Mouse (Mus musculus): ENCODE measurements at regions not wholly inside any gene's neighbourhood (a gene's known extent, or its start where the extent isn't known, plus 50 kb on each side); places are given as distances from the start of the nearest gene placed in this dataset.
"Not testable (repeated sequence)": the region's sequence is repeated elsewhere in the genome, so short reads cannot be mapped to it uniquely, and the experiment has no call there.

GRCm38 (mm10) chr10:62055408-62055807, 76.5 kb upstream of the Col13a1 start:
- Histone ChIP-seq H3K4me3 (ENCODE audit: insufficient read depth, low read length) (no peak overlapping the region), H3K4me1 (ENCODE audit: control insufficient read depth, insufficient read depth, low read length) (no peaks in the 10 kb centered on the region), H3K27ac (ENCODE audit: insufficient read depth, low read depth, low read length) (no peak overlapping the region)
- no peak for TF ChIP-seq POLR2A (IDR thresholded peaks at IDR 0.05; ENCODE audit: borderline replicate concordance, low read depth, low read length)
- TF ChIP-seq CTCF (IDR thresholded peaks at IDR 0.05; ENCODE audit: low read depth, low read length): peak; percentile 60

- TF ChIP-seq CTCF (IDR thresholded peaks at IDR 0.05; ENCODE audit: low read depth, low read length) (no peak), POLR2A (IDR thresholded peaks at IDR 0.05; ENCODE audit: borderline replicate concordance, low read depth, low read length) (no peak)
- no peaks in the 10 kb centered on the region for H3K4me1 ChIP-seq (ENCODE audit: control insufficient read depth, insufficient read depth, low read length)
- H3K27ac ChIP-seq (ENCODE audit: insufficient read depth, low read depth, low read length): no peak overlapping the region
- no peak overlapping the region for H3K4me3 ChIP-seq (ENCODE audit: insufficient read depth, low read length)
Observed at GRCm38 (mm10) chr10:62049782-62050192, 70.9 kb upstream of the Col13a1 start.

GRCm38 (mm10) chr10:62044408-62044807, 65.5 kb upstream of the Col13a1 start:
- TF ChIP-seq CTCF (IDR thresholded peaks at IDR 0.05; ENCODE audit: low read depth, low read length) (no peak), POLR2A (IDR thresholded peaks at IDR 0.05; ENCODE audit: borderline replicate concordance, low read depth, low read length) (no peak)
- Histone ChIP-seq H3K4me3 (ENCODE audit: insufficient read depth, low read length) (no peak overlapping the region), H3K4me1 (ENCODE audit: control insufficient read depth, insufficient read depth, low read length) (no peaks in the 10 kb centered on the region), H3K27ac (ENCODE audit: insufficient read depth, low read depth, low read length) (no peak overlapping the region)

GRCm38 (mm10) chr10:62039915-62040314, 61.0 kb upstream of the Col13a1 start:
- no peak overlapping the region for H3K27ac ChIP-seq (ENCODE audit: insufficient read depth, low read depth, low read length)

GRCm38 (mm10) chr10:62038656-62039055, 59.7 kb upstream of the Col13a1 start:
- no peaks in the 10 kb centered on the region for H3K4me1 ChIP-seq (ENCODE audit: control insufficient read depth, insufficient read depth, low read length)
- no peak overlapping the region for H3K4me3 ChIP-seq (ENCODE audit: insufficient read depth, low read length)
- TF ChIP-seq CTCF (IDR thresholded peaks at IDR 0.05; ENCODE audit: low read depth, low read length) (no peak), POLR2A (IDR thresholded peaks at IDR 0.05; ENCODE audit: borderline replicate concordance, low read depth, low read length) (no peak)
- no peak overlapping the region for H3K27ac ChIP-seq (ENCODE audit: insufficient read depth, low read depth, low read length)

More at GRCm38 (mm10) chr10:62039915-62040314, 61.0 kb upstream of the Col13a1 start:
- Histone ChIP-seq H3K4me3 (ENCODE audit: insufficient read depth, low read length) (no peak overlapping the region), H3K4me1 (ENCODE audit: control insufficient read depth, insufficient read depth, low read length) (no peaks in the 10 kb centered on the region)
- TF ChIP-seq CTCF (IDR thresholded peaks at IDR 0.05; ENCODE audit: low read depth, low read length) (no peak), POLR2A (IDR thresholded peaks at IDR 0.05; ENCODE audit: borderline replicate concordance, low read depth, low read length) (no peak)

DNA sequence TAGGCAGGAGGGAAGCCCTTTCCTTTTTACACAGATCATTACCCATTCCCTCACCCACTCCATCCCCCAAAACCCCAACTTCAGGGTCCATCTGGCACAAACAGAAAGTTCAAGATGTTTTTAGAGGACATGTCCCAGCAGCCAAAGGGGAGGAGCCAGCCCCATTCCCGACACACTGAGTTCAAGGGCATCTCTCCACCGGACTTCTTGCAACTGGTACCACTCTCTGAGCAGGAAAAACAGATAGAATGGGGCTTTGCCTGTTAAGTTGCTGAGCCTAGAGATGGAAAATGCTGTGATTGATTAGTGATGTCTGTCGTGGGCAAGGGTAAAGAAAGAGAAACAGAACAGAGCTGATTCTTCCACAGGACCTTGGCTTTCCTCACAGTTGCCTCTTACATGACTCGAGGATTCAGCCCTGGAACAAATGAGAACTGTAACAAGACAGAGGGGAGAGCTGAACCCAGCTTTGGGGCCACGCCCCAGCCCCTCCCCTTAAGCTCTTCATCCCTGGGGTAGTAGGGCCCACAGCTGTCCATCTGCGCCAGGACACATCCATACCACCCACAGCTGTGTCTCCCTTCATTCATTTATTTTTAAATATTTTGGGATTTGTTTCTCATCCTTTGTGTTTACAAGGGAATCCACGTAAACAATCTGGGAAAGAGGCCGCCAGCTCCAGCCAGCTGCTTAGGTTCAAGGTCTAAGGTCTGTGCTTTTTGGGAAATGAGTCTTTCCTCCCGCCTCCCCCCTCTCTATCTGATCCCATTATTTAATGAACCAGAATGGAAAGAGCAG, 58.7 kb upstream of the Col13a1 start:
- H3K4me1 ChIP-seq (ENCODE audit: control insufficient read depth, insufficient read depth, low read length): no peaks in the 10 kb centered on the region
- H3K27ac ChIP-seq (ENCODE audit: insufficient read depth, low read depth, low read length): no peak overlapping the region
- TF ChIP-seq POLR2A (IDR thresholded peaks at IDR 0.05; ENCODE audit: borderline replicate concordance, low read depth, low read length): no peak
- no peak for TF ChIP-seq CTCF (IDR thresholded peaks at IDR 0.05; ENCODE audit: low read depth, low read length)
- H3K4me3 ChIP-seq (ENCODE audit: insufficient read depth, low read length): no peak overlapping the region

DNA sequence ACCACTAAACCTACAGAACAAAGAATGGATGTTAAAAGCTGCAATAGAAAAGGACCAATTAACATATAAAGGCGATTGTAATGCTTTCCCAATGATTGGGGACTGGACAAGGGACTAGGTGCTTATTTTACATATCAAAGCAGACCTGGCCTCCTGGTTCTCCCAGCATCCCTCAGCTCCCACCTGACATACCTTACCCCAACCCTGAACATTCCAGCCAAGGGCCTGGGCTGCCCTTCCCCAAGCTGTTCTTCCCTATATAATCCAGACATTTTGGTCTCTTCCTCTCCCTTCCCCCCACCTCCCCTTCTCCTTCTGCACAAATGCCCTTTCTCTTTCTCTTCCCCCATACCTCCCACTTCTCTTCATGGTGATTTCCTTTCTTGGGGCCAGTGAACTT, 57.9 kb upstream of the Col13a1 start:
- Histone ChIP-seq H3K4me3 (ENCODE audit: insufficient read depth, low read length) (no peak overlapping the region), H3K4me1 (ENCODE audit: control insufficient read depth, insufficient read depth, low read length) (no peaks in the 10 kb centered on the region), H3K27ac (ENCODE audit: insufficient read depth, low read depth, low read length) (no peak overlapping the region)
- no peak for TF ChIP-seq POLR2A (IDR thresholded peaks at IDR 0.05; ENCODE audit: borderline replicate concordance, low read depth, low read length)

DNA sequence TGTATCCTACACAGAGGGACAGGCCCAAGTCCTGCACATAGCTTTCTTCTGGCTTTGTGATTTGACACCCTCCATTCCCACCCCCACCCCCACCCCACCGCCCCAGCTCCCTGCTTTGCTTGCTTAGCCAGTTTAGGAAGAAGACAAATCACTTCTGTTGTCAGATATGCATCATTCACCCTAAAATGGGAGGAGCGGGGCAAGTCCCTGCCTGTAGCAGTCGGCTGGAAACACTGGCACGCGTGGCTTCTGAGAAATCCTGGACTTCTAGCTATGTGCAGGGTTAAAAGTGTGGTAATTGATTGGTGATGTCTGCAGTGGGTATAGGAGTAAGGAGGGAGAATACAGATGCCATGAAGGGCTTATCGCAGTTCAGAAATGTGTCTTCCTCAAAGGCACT, 55.4 kb upstream of the Col13a1 start:
- H3K4me3 ChIP-seq (ENCODE audit: insufficient read depth, low read length): no peak overlapping the region
- no peak overlapping the region for H3K27ac ChIP-seq (ENCODE audit: insufficient read depth, low read depth, low read length)
- TF ChIP-seq CTCF (IDR thresholded peaks at IDR 0.05; ENCODE audit: low read depth, low read length) (no peak), POLR2A (IDR thresholded peaks at IDR 0.05; ENCODE audit: borderline replicate concordance, low read depth, low read length) (no peak)
- no peaks in the 10 kb centered on the region for H3K4me1 ChIP-seq (ENCODE audit: control insufficient read depth, insufficient read depth, low read length)

DNA sequence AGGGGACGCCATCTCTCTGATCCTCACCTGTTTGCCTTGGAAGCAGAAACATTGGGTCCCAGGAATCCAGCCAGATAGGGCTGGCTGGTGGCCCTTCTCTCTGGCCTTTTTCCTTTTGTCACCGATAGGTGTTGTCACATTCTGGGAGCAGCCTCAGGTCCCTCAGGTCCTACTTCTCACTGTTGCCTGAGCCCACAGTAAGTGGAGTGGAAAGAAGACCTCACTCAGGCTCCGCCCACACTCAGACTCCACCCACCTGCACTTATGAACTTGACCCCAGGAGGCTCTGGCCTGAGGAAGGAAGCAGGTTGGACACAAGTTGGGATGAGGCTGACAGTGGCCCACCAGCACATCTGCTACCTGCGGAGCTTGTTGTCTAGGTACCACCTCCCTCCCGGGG, 54.8 kb upstream of the Col13a1 start:
- H3K4me1 ChIP-seq (ENCODE audit: control insufficient read depth, insufficient read depth, low read length): no peaks in the 10 kb centered on the region
- H3K27ac ChIP-seq (ENCODE audit: insufficient read depth, low read depth, low read length): no peak overlapping the region
- TF ChIP-seq CTCF (IDR thresholded peaks at IDR 0.05; ENCODE audit: low read depth, low read length) (no peak), POLR2A (IDR thresholded peaks at IDR 0.05; ENCODE audit: borderline replicate concordance, low read depth, low read length) (no peak)
- no peak overlapping the region for H3K4me3 ChIP-seq (ENCODE audit: insufficient read depth, low read length)

DNA sequence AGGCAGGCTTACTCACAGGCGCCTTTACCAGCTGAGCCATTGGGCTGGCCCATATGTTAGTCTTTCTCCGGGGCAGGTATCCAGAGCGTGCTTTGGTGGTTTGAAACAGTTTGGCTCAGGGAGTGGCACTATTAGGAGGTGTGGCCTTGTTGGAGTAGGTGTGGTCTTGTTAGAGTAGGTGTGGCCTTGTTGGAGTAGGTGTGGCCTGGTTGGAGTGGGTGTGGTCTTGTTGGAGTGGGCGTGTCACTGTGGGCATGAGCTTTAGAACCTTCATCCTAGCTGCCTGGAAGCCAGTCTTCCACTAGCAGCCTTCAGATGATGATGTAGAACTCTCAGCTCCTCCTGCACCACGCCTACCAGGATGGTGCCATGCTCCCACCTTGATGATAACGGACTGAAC, 53.1 kb upstream of the Col13a1 start:
- not testable (repeated sequence) for H3K4me1 ChIP-seq (ENCODE audit: control insufficient read depth, insufficient read depth, low read length); H3K27ac ChIP-seq (ENCODE audit: insufficient read depth, low read depth, low read length); H3K4me3 ChIP-seq (ENCODE audit: insufficient read depth, low read length)

GRCm38 (mm10) chr10:62029271-62029670, 50.4 kb upstream of the Col13a1 start:
- no peaks in the 10 kb centered on the region for H3K4me1 ChIP-seq (ENCODE audit: control insufficient read depth, insufficient read depth, low read length)
- no peak overlapping the region for H3K4me3 ChIP-seq (ENCODE audit: insufficient read depth, low read length)
- H3K27ac ChIP-seq (ENCODE audit: insufficient read depth, low read depth, low read length): no peak overlapping the region
- no peak for TF ChIP-seq POLR2A (IDR thresholded peaks at IDR 0.05; ENCODE audit: borderline replicate concordance, low read depth, low read length)
- no peak for TF ChIP-seq CTCF (IDR thresholded peaks at IDR 0.05; ENCODE audit: low read depth, low read length)

Data from bone marrow macrophage, adult 2 months (primary cell).